In genomic region chr15:97664981-97665668, GRCm38 (mm10) we compare ENCODE assay signal across 9 mouse cellular contexts. TPM values are rescaled to one million over a fixed set of nuclear protein-coding genes. Genes with fewer than 3 reads are reported as not detected.
DNase-seq lines count a peak whose midpoint lies in the region; ATAC-seq and TF ChIP-seq lines count a peak whose summit lies in the region.
"Had no signal": no experiment of that assay in that cellular context is flagged by ENCODE, and none has a peak within 500 bp of the region (broad histone marks: within the 10 kb centered on the region; RNA-seq: fewer than 3 reads in every experiment).

No protein-coding gene starts in this region.

- no peaks in the 10 kb centered on the region for H3K4me1 ChIP-seq in lung, embryonic 14.5 days (ENCODE audit: insufficient read depth)

- H3K4me2 ChIP-seq in lung, embryonic 14.5 days = no peak overlapping the region

- no peak overlapping the region for H3K4me3 ChIP-seq in lung, embryonic 14.5 days (ENCODE audit: low read depth, low read length)

- H3K36me3 ChIP-seq in lung, embryonic 14.5 days (ENCODE audit: insufficient read depth) = no peaks in the 10 kb centered on the region

- H3K9me3 ChIP-seq in lung, embryonic 14.5 days (ENCODE audit: low read depth, low read length) = no peaks in the 10 kb centered on the region

- 60% methylated on average over 16 of the region's 16 CpGs for WGBS in lung, embryonic 14.5 days

- peak; percentile 47 for DNase-seq in kidney, adult 9 months
- DNase-seq in kidney, postnatal 10 days = no peak
- DNase-seq in CD4-positive, CD25-positive, alpha-beta regulatory T cell, adult 2 months (ENCODE audit: low read depth, low spot score) = peak; percentile 80
- peak; percentile 77 for DNase-seq in R1 (ENCODE audit: low read depth, low spot score)
- DNase-seq in lung, embryonic 14.5 days = peak; percentile 55
- no peak for DNase-seq in cerebellum, adult 9-11 months
- DNase-seq in urinary bladder, postnatal 25 days (ENCODE audit: low spot score) = no peak
- no peak for DNase-seq in cerebellum, adult 18-20 months
- DNase-seq: cerebellum, postnatal 36 days had no signal

- no peak overlapping the region for H3K27ac ChIP-seq in lung, embryonic 14.5 days (ENCODE audit: low read depth)

- H3K9ac ChIP-seq in lung, embryonic 14.5 days = no peak overlapping the region

- peak; percentile 78 for TF ChIP-seq CTCF in lung, embryonic 14.5 days (IDR thresholded peaks at IDR 0.05; ENCODE audit: low read depth)

- no peaks in the 10 kb centered on the region for H3K27me3 ChIP-seq in lung, embryonic 14.5 days (ENCODE audit: insufficient read depth, low read length)

- ATAC-seq in lung, embryonic 14.5 days (ENCODE audit: insufficient read depth) = no peak

RNA-seq across cellular contexts. Expression of gene Rpap3, which starts 40.5 kb away (rescaled TPM):
- polyA plus RNA-seq in lung, embryonic 14.5 days (2014; fragmentation: Nextera tagmentation; extraction: Ambion mirVana) = 37.8 and 40.7 TPM in 2 replicates

Comparison
In these comparisons a context has a peak if more than half of its experiments do, and no peak if none do; other contexts are left out.
1. DNase-seq: peak in kidney, adult 9 months (single experiment), CD4-positive, CD25-positive, alpha-beta regulatory T cell, adult 2 months (single experiment), R1 (single experiment) and lung, embryonic 14.5 days (single experiment); none in kidney, postnatal 10 days (single experiment), cerebellum, adult 9-11 months (single experiment), urinary bladder, postnatal 25 days (single experiment) and cerebellum, adult 18-20 months (0 of 2).